Mouse (Mus musculus) embryonic facial prominence, embryonic 11.5 days (tissue): Measurements from ENCODE around the gene Slc25a31. TPM values are rescaled to one million over a fixed set of nuclear protein-coding genes. Genes with fewer than 3 reads are reported as not detected.

Experiments used
- ATAC-seq: fragments of 200-750 bp; cut with Nextera tagmentation; replicated peaks from 2 replicates; pipeline ENCODE4 v1.8.0; 2017; ENCODE audit warnings: low read depth; ENCODE audit not compliant: insufficient number of reproducible peaks, low FRiP score, low TSS enrichment
- DNase-seq: peaks from one replicate; pipeline ENCODE4 v3.0.0-alpha.2; 2015; ENCODE audit warnings: low spot score
- H3K27ac ChIP-seq: fragments of 300-500 bp; sonication (generic); replicated peaks from 2 replicates; pipeline ENCODE4 v1.5.1; 2014; ENCODE audit warnings: mild to moderate bottlenecking, low read depth, low read length, control low read depth
- H3K27me3 ChIP-seq: fragments of 300-500 bp; sonication (generic); 2 replicates; pipeline ENCODE4 v1.6.1; 2014; ENCODE audit warnings: mild to moderate bottlenecking, low read length, moderate library complexity, mixed read lengths; ENCODE audit not compliant: control insufficient read depth, insufficient read depth
- H3K36me3 ChIP-seq: fragments of 300-500 bp; sonication (generic); replicated peaks from 2 replicates; pipeline ENCODE4 v1.6.1; 2014; ENCODE audit warnings: low read depth, mild to moderate bottlenecking, low read length, moderate library complexity, mixed read lengths; ENCODE audit not compliant: control insufficient read depth, insufficient read depth
- H3K4me1 ChIP-seq: fragments of 300-500 bp; sonication (generic); 2 replicates; pipeline ENCODE4 v1.6.1; 2014; ENCODE audit warnings: low read length, mixed read lengths; ENCODE audit not compliant: control insufficient read depth, insufficient read depth
- H3K4me2 ChIP-seq: fragments of 300-500 bp; sonication (generic); 2 replicates; pipeline ENCODE4 v1.6.1; 2014; ENCODE audit warnings: low read depth, mild to moderate bottlenecking, control low read depth, low read length, moderate library complexity
- H3K4me3 ChIP-seq: fragments of 300-500 bp; sonication (generic); 2 replicates; pipeline ENCODE4 v1.5.1; 2014; ENCODE audit warnings: low read depth, low read length, control low read depth
- H3K9ac ChIP-seq: fragments of 300-500 bp; sonication (generic); replicated peaks from 2 replicates; pipeline ENCODE4 v1.6.1; 2014; ENCODE audit warnings: mild to moderate bottlenecking, control low read depth, low read length
- H3K9me3 ChIP-seq: fragments of 300-500 bp; sonication (generic); replicated peaks from 2 replicates; pipeline ENCODE4 v1.6.1; 2016; ENCODE audit warnings: mild to moderate bottlenecking, low read length, inconsistent platforms, mixed read lengths; ENCODE audit not compliant: control insufficient read depth
- WGBS: fragments of 180-500 bp; shearing (Covaris S2); extraction: QIAGEN DNeasy Blood & Tissue Kit; methylation state at CpG from one replicate; pipeline ENCODE4 v1.1.7; 2014; 5-methylcytosine and 5-hydroxymethylcytosine counted together
- polyA plus RNA-seq: library from polyadenylated mRNA; unstranded; fragments of >200 nt; fragmentation: Nextera tagmentation; extraction: Ambion mirVana; gene quantifications from 2 replicates; pipeline ENCODE4 v1.2.1, GENCODE M21; 2014

The Slc25a31 gene
- polyA plus RNA-seq, 1 experiment from 2014 or later, result 0.22 TPM

- H3K9ac ChIP-seq, result peak within 1 kb of the TSS; percentile 67
- H3K36me3 ChIP-seq, result no peaks in the 10 kb centered on the region
- H3K9me3 ChIP-seq, result no peaks in the 10 kb centered on the region
- peak; percentile 4 for DNase-seq
- H3K4me2 ChIP-seq, result peak within 1 kb of the TSS; percentile 95
- H3K4me1 ChIP-seq, result peaks cover 3% of the 10 kb centered on the region; the same call in 1 of the 2 replicates
- no peak for ATAC-seq
- WGBS, result 22% methylated on average over 16 of the region's 16 CpGs
- peak within 1 kb of the TSS; percentile 67 for H3K27ac ChIP-seq
- no peaks in the 10 kb centered on the region for H3K27me3 ChIP-seq
- H3K4me3 ChIP-seq, result peak within 1 kb of the TSS; percentile 65
Observed at GRCm38 (mm10) chr3:40744024-40744835, 35.6 kb downstream of the Slc25a31 start, which contains the start of gene Hspa4l. Gene Hspa4l, plus strand, starts transcription at chr3:40744495.

- Histone ChIP-seq H3K9ac (peak overlapping the region; percentile 67), H3K27ac (peak overlapping the region; percentile 67), H3K4me1 (peaks cover 3% of the 10 kb centered on the region; the same call in 1 of the 2 replicates), H3K36me3 (no peaks in the 10 kb centered on the region), H3K4me2 (peak overlapping the region; percentile 95), H3K4me3 (peak overlapping the region; percentile 65), H3K9me3 (no peaks in the 10 kb centered on the region), H3K27me3 (no peaks in the 10 kb centered on the region)
- DNase-seq (peak; percentile 89), ATAC-seq (peak; percentile 97)
- under 1% methylated on average over 68 of the region's 93 CpGs for WGBS
Observed at GRCm38 (mm10) chr3:40744836-40745660, 36.4 kb downstream of the Slc25a31 start.

DNA sequence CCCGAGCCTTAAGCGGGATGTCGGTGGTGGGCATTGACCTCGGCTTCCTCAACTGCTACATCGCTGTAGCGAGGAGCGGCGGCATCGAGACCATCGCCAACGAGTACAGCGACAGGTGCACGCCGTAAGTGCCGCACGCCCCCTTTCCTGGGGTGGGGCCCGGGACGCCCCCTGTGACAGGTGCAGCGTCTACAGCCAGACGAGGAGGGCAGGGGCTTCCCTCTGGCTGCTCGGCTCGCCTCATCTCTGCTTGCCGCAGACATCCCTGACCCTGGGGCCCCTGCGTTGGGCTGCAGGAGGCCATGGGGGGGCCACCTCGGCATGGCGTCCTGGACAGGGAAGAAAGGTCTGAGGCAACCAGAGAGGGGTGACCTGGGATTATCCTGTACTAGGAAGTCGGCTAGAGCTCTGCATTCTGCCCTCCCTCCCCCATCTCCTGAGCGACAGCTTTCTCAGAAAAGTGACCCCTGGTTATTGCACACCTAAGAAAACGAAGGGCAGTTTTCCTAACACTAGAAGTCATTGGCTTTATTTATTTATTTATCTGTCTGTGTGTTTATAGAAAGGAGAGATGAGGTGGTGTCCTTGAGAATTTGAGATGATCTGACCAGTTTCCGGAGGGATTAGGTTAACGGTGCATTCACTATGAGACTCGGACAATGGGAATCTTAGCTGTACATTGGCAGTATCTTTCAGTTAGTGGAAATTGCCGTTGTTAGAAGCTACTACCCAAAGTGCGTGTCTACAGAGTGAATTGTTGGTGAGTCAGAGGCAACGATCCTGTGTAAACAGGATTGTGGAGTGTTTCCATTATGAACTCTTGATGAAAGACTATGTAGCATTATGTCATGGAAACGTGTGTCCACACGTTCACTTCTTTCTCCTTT is 37.2 kb downstream of the Slc25a31 start:
- 5% methylated on average over 28 of the region's 37 CpGs for WGBS
- H3K4me3 ChIP-seq, result peak overlapping the region; percentile 65
- ATAC-seq (peak; percentile 64), DNase-seq (peak; percentile 18)
- H3K27me3 ChIP-seq, result no peaks in the 10 kb centered on the region
- no peaks in the 10 kb centered on the region for H3K36me3 ChIP-seq
- H3K27ac ChIP-seq, result peak overlapping the region; percentile 67
- H3K9ac ChIP-seq, result peak overlapping the region; percentile 67
- H3K9me3 ChIP-seq, result no peaks in the 10 kb centered on the region
- peaks cover 3% of the 10 kb centered on the region; the same call in 1 of the 2 replicates for H3K4me1 ChIP-seq
- H3K4me2 ChIP-seq, result peak overlapping the region; percentile 95

DNA sequence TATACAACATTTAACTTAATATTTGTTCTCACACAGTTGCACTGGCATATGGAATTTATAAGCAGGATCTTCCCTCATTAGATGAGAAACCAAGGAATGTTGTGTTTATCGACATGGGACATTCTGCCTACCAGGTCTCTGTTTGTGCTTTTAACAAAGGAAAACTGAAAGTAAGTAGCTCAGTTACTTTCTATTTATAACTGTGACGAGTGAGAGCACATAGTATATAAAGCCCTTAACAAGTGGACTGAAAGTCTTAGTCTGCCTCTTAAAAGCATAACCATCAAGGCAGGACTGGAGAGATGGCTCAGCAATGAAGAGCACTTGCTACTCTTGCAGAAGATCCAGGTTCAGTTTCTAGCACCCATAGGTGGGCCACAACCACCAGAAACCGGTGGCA is 52.1 kb downstream of the Slc25a31 start:
- no peak for ATAC-seq
- no peaks in the 10 kb centered on the region for H3K9me3 ChIP-seq
- H3K9ac ChIP-seq, result no peak overlapping the region
- no peak overlapping the region for H3K27ac ChIP-seq
- H3K4me3 ChIP-seq, result no peak overlapping the region
- H3K4me1 ChIP-seq, result no peaks in the 10 kb centered on the region
- 84% methylated on average over 3 of the region's 3 CpGs for WGBS
- no peaks in the 10 kb centered on the region for H3K27me3 ChIP-seq
- H3K36me3 ChIP-seq, result no peaks in the 10 kb centered on the region; the same call in 1 of the 2 replicates
- no peak for DNase-seq
- no peak overlapping the region for H3K4me2 ChIP-seq

DNA sequence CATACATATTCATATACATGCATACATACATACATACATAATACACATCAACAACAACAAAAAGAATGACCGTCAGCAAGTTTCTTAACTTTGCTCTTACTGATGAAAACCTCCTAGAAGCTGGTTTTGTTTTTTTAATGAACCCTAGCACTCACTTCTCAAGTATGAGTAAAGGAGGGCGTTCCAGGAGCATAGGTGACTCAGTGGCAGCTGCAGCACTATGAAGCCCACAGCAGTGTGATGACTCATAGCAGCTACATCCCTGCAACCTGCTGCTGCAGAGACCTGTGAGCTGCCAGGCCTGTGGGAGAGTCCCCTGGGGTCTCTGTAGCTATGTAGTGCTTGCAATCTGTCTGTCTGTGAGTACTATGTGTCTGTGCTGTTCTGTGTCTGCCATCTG is 52.7 kb downstream of the Slc25a31 start:
- Histone ChIP-seq H3K27ac (no peak overlapping the region), H3K4me2 (no peak overlapping the region), H3K4me3 (no peak overlapping the region), H3K36me3 (no peaks in the 10 kb centered on the region; the same call in 1 of the 2 replicates), H3K4me1 (no peaks in the 10 kb centered on the region), H3K27me3 (no peaks in the 10 kb centered on the region), H3K9me3 (no peaks in the 10 kb centered on the region), H3K9ac (no peak overlapping the region)
- 85% methylated on average over 2 of the region's 2 CpGs for WGBS
- DNase-seq, result no peak
- no peak for ATAC-seq

Other genes starting within 250 kb of the Slc25a31 start
- 6.2 and 7.1 TPM in 2 replicates for gene Intu, start 177.6 kb upstream of the Slc25a31 start, polyA plus RNA-seq
- gene Hspa4l, start 35.6 kb downstream of the Slc25a31 start, polyA plus RNA-seq, result 22.7 and 23.6 TPM in 2 replicates
- gene Plk4, start 91.2 kb downstream of the Slc25a31 start, polyA plus RNA-seq, result 80.9 and 87.2 TPM in 2 replicates
- 6.3 and 7.3 TPM in 2 replicates for gene Mfsd8, start 138.0 kb downstream of the Slc25a31 start, polyA plus RNA-seq
- gene Abhd18, start 138.1 kb downstream of the Slc25a31 start, polyA plus RNA-seq, result 3.0 and 5.1 TPM in 2 replicates
- gene 1700034I23Rik, start 193.7 kb downstream of the Slc25a31 start, polyA plus RNA-seq, result 0.17 TPM in 1 of 2 replicates, not detected in the other
- gene Larp1b, start 241.0 kb downstream of the Slc25a31 start, polyA plus RNA-seq, result 1.4 and 1.7 TPM in 2 replicates